Mouse (Mus musculus) testis, adult 2 months (tissue): Measurements from ENCODE around the gene Bdh1.

Source experiments
- CTCF ChIP-seq: fragments of 200-500 bp; IDR thresholded peaks from 2 replicates; pipeline ENCODE4 v1.5.1; 2012; ENCODE audit warnings: low read depth, mild to moderate bottlenecking, inconsistent platforms, low read length, moderate library complexity; ENCODE audit not compliant: control insufficient read depth, insufficient read depth, insufficient replicate concordance
- POLR2A ChIP-seq: fragments of 200-500 bp; IDR thresholded peaks from 2 replicates; pipeline ENCODE4 v1.6.1; 2012; ENCODE audit warnings: low read depth, mild to moderate bottlenecking, inconsistent platforms, low read length, moderate library complexity; ENCODE audit not compliant: control insufficient read depth

DNA sequence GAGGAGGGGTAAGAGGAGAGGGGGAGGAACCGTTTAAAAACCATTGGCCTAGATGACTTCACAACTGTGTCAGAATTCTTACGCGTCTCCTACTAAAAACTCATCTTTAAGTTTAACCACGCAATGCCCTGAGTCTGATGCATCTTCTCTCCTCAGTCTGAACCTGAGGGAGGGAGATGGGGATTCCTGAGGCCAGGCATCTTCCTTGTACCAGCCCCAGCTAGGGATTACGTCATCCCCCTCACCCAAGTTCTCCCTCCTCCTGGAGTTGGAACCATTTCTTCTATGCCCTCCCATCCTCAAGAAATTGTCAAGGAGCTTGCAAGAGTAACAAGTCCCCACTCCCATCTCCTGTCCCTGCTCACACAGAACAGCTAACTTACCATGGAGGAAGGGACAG lies 44.0 kb downstream of the Bdh1 start:
- TF ChIP-seq CTCF (no peak), POLR2A (no peak)
